Mouse (Mus musculus) kidney, adult 2 months (tissue): ENCODE results near the gene Dmxl2.

Source experiments
- CTCF ChIP-seq: fragments of 200-500 bp; conservative IDR thresholded peaks from 2 replicates; pipeline ENCODE4 v1.5.1; 2011; ENCODE audit warnings: low read depth, mild to moderate bottlenecking, control low read depth, low read length, moderate library complexity, mixed read lengths; ENCODE audit not compliant: insufficient read depth, insufficient read length
- POLR2A ChIP-seq: fragments of 200-500 bp; IDR thresholded peaks from one replicate; pipeline ENCODE4 v1.6.1; 2011; ENCODE audit warnings: low read depth, low read length, control low read depth

- TF ChIP-seq CTCF = no peak
- TF ChIP-seq POLR2A = no peak
Observed at GRCm38 (mm10) chr9:54531421-54531820, 30.0 kb upstream of the Dmxl2 start.
